Mouse (Mus musculus): ENCODE results near the gene Rps11.

DNA sequence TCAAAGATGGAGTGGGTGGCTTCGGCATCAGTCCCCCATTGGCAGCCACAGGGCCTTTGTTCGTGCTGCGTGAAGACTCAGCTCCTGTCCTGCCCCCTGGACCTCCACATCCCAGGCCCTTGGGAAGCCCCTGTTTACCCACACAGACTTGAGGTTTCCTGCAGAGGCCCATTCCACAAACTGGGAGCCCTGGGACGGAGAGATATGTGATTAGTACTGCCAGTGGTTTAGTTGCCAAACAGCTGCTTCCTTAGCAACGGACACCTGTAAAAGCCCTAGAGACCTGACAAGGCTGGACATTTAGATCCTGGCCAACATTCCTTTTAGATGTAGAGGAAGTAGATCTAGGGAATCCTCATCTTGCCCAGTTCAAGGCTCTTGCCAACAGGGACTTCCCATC is 17.7 kb upstream of the Rps11 start:
- TF ChIP-seq TAL1 (IDR thresholded peaks at IDR 0.05; ENCODE audit: low read length) (no peak), GATA1 (IDR thresholded peaks at IDR 0.05; ENCODE audit: low read length) (no peak)
